Mouse (Mus musculus) limb, embryonic 12.5 days (tissue): ENCODE measurements around the gene Npm1. TPM values are rescaled to one million over a fixed set of nuclear protein-coding genes. Genes with fewer than 3 reads are reported as not detected.
A peak's percentile ranks its signal among the peaks of the same experiment; 100 is the strongest.

Source experiments
- ATAC-seq: fragments of 200-750 bp; cut with Nextera tagmentation; 2 replicates; pipeline ENCODE4 v1.8.0; 2017; ENCODE audit warnings: low read depth, moderate TSS enrichment; ENCODE audit not compliant: insufficient number of reproducible peaks, insufficient read depth, low FRiP score, low TSS enrichment
- H3K27ac ChIP-seq: fragments of 300-500 bp; sonication (generic); 2 replicates; pipeline ENCODE4 v1.5.1; 2016; ENCODE audit warnings: mild to moderate bottlenecking, moderate library complexity
- H3K27me3 ChIP-seq: fragments of 300-500 bp; sonication (generic); 2 replicates; pipeline ENCODE4 v1.6.1; 2016; ENCODE audit warnings: mild to moderate bottlenecking, moderate library complexity
- H3K36me3 ChIP-seq: fragments of 300-500 bp; sonication (generic); 2 replicates; pipeline ENCODE4 v1.6.1; 2016; ENCODE audit warnings: mild to moderate bottlenecking, moderate library complexity
- H3K4me1 ChIP-seq: fragments of 300-500 bp; sonication (generic); replicated peaks from 2 replicates; pipeline ENCODE4 v1.6.1; 2016
- H3K4me2 ChIP-seq: fragments of 300-500 bp; sonication (generic); 2 replicates; pipeline ENCODE4 v1.6.1; 2016; ENCODE audit warnings: mild to moderate bottlenecking, moderate library complexity
- H3K4me3 ChIP-seq: fragments of 300-500 bp; sonication (generic); replicated peaks from 2 replicates; pipeline ENCODE4 v1.5.1; 2016; ENCODE audit warnings: mild to moderate bottlenecking
- H3K9ac ChIP-seq: fragments of 300-500 bp; sonication (generic); replicated peaks from 2 replicates; pipeline ENCODE4 v1.6.1; 2016; ENCODE audit warnings: mild to moderate bottlenecking, moderate library complexity
- H3K9me3 ChIP-seq: fragments of 300-500 bp; sonication (generic); 2 replicates; pipeline ENCODE4 v1.6.1; 2016; ENCODE audit warnings: mild to moderate bottlenecking, moderate library complexity
- WGBS: fragments of 180-500 bp; shearing (Covaris S2); methylation state at CpG from one replicate; pipeline ENCODE4 v1.1.7; 2016; 5-methylcytosine and 5-hydroxymethylcytosine counted together
- polyA plus RNA-seq: library from polyadenylated mRNA; unstranded; fragments of >200 nt; fragmentation: Nextera tagmentation; extraction: Ambion mirVana; gene quantifications from 2 replicates; pipeline ENCODE4 v1.2.1, GENCODE M21; 2016

The Npm1 gene
- polyA plus RNA-seq, 1 experiment from 2014 or later, result 1,112 TPM

- Histone ChIP-seq H3K9me3 (no peaks in the 10 kb centered on the region), H3K4me1 (peaks cover 52% of the 10 kb centered on the region), H3K27me3 (peaks cover 63% of the 10 kb centered on the region), H3K9ac (no peak overlapping the region), H3K36me3 (0 out of 2 replicates have a peak, but pooled peaks cover 3% of the 10 kb centered on the region), H3K4me2 (no peak overlapping the region; the same call in 1 of the 2 replicates), H3K4me3 (no peak overlapping the region), H3K27ac (no peak overlapping the region)
- no peak for ATAC-seq
- 34% methylated on average over 9 of the region's 9 CpGs for whole genome bisulfite sequencing
Measured at GRCm38 (mm10) chr11:33143906-33144305, 19.1 kb downstream of the Npm1 start.

GRCm38 (mm10) chr11:33142801-33143200 is 20.2 kb downstream of the Npm1 start:
- WGBS, result 86% methylated on average over 1 of the region's 1 CpGs
- Histone ChIP-seq H3K27me3 (peaks cover 63% of the 10 kb centered on the region), H3K4me1 (peaks cover 47% of the 10 kb centered on the region), H3K4me2 (no peak overlapping the region), H3K4me3 (no peak overlapping the region), H3K9ac (no peak overlapping the region), H3K9me3 (no peaks in the 10 kb centered on the region), H3K27ac (no peak overlapping the region), H3K36me3 (0 out of 2 replicates have a peak, but pooled peaks cover 3% of the 10 kb centered on the region)
- no peak for ATAC-seq

- H3K4me1 ChIP-seq, result peaks cover 22% of the 10 kb centered on the region
- H3K4me3 ChIP-seq, result no peak overlapping the region
- no peak for ATAC-seq
- no peak overlapping the region for H3K9ac ChIP-seq
- H3K36me3 ChIP-seq, result 0 out of 2 replicates have a peak, but pooled peaks cover 3% of the 10 kb centered on the region
- H3K4me2 ChIP-seq, result no peak overlapping the region
- H3K9me3 ChIP-seq, result no peaks in the 10 kb centered on the region
- peaks cover 36% of the 10 kb centered on the region for H3K27me3 ChIP-seq
- 92% methylated on average over 5 of the region's 5 CpGs for WGBS
- H3K27ac ChIP-seq, result no peak overlapping the region
Measured at GRCm38 (mm10) chr11:33140111-33140460, 22.9 kb downstream of the Npm1 start.

GRCm38 (mm10) chr11:33139458-33140110 is 23.4 kb downstream of the Npm1 start:
- Histone ChIP-seq H3K27me3 (peaks cover 32% of the 10 kb centered on the region), H3K4me2 (no peak overlapping the region), H3K27ac (no peak overlapping the region), H3K36me3 (0 out of 2 replicates have a peak, but pooled peaks cover 3% of the 10 kb centered on the region), H3K4me1 (peaks cover 17% of the 10 kb centered on the region), H3K9ac (no peak overlapping the region), H3K9me3 (no peaks in the 10 kb centered on the region), H3K4me3 (no peak overlapping the region)
- WGBS, result 86% methylated on average over 9 of the region's 9 CpGs
- no peak for ATAC-seq

- 86% methylated on average over 5 of the region's 5 CpGs for WGBS
- no peak overlapping the region for H3K4me2 ChIP-seq
Measured at GRCm38 (mm10) chr11:33138686-33139085, 24.3 kb downstream of the Npm1 start.

GRCm38 (mm10) chr11:33134391-33134986 is 28.5 kb downstream of the Npm1 start:
- ATAC-seq, result no peak
- WGBS, result 93% methylated on average over 8 of the region's 8 CpGs
- H3K9ac ChIP-seq, result no peak overlapping the region
- H3K9me3 ChIP-seq, result no peaks in the 10 kb centered on the region
- no peak overlapping the region for H3K27ac ChIP-seq
- no peak overlapping the region for H3K4me3 ChIP-seq
- no peak overlapping the region for H3K4me2 ChIP-seq
- H3K27me3 ChIP-seq, result peaks cover 2% of the 10 kb centered on the region; the same call in 1 of the 2 replicates
- 0 out of 2 replicates have a peak, but pooled peaks cover 3% of the 10 kb centered on the region for H3K4me1 ChIP-seq
- peaks cover 8% of the 10 kb centered on the region for H3K36me3 ChIP-seq

More at GRCm38 (mm10) chr11:33138686-33139085, 24.3 kb downstream of the Npm1 start:
- H3K9ac ChIP-seq, result no peak overlapping the region
- H3K27ac ChIP-seq, result no peak overlapping the region
- H3K9me3 ChIP-seq, result no peaks in the 10 kb centered on the region
- peaks cover 3% of the 10 kb centered on the region; the same call in 1 of the 2 replicates for H3K36me3 ChIP-seq
- peaks cover 8% of the 10 kb centered on the region for H3K4me1 ChIP-seq
- peaks cover 23% of the 10 kb centered on the region for H3K27me3 ChIP-seq
- no peak overlapping the region for H3K4me3 ChIP-seq
- no peak for ATAC-seq

- H3K9ac ChIP-seq, result no peak overlapping the region
- H3K27me3 ChIP-seq, result no peaks in the 10 kb centered on the region
- H3K9me3 ChIP-seq, result no peaks in the 10 kb centered on the region
- peaks cover 8% of the 10 kb centered on the region for H3K36me3 ChIP-seq
- 67% methylated on average over 8 of the region's 8 CpGs for WGBS
- no peak overlapping the region for H3K4me3 ChIP-seq
- H3K4me2 ChIP-seq, result no peak overlapping the region
- no peak overlapping the region for H3K27ac ChIP-seq
- H3K4me1 ChIP-seq, result 0 out of 2 replicates have a peak, but pooled peaks cover 3% of the 10 kb centered on the region
- ATAC-seq, result no peak
Measured at GRCm38 (mm10) chr11:33132619-33133338, 30.2 kb downstream of the Npm1 start.

- peaks cover 4% of the 10 kb centered on the region for H3K27me3 ChIP-seq
- no peaks in the 10 kb centered on the region for H3K9me3 ChIP-seq
- H3K27ac ChIP-seq, result no peak overlapping the region
- H3K9ac ChIP-seq, result no peak overlapping the region
- no peak overlapping the region for H3K4me3 ChIP-seq
- H3K4me2 ChIP-seq, result no peak overlapping the region
- peaks cover 47% of the 10 kb centered on the region for H3K4me1 ChIP-seq
- ATAC-seq, result no peak
- H3K36me3 ChIP-seq, result no peaks in the 10 kb centered on the region; the same call in none of the 2 replicates
Measured at GRCm38 (mm10) chr11:33127058-33127457, 35.9 kb downstream of the Npm1 start.

- 1% methylated on average over 37 of the region's 37 CpGs for WGBS
- Histone ChIP-seq H3K4me3 (peak overlapping the region; percentile 36), H3K9ac (peak overlapping the region; percentile 56), H3K4me1 (peaks cover 48% of the 10 kb centered on the region), H3K27ac (peak overlapping the region; percentile 42; the same call in 1 of the 2 replicates), H3K9me3 (no peaks in the 10 kb centered on the region), H3K36me3 (peaks cover 7% of the 10 kb centered on the region; the same call in 1 of the 2 replicates), H3K27me3 (peaks cover 4% of the 10 kb centered on the region), H3K4me2 (peak overlapping the region; percentile 66)
- peak; percentile 30; the same call in 1 of the 2 replicates for ATAC-seq
Measured at GRCm38 (mm10) chr11:33122575-33123268, 40.3 kb downstream of the Npm1 start.

- 77% methylated on average over 8 of the region's 8 CpGs for WGBS
- Histone ChIP-seq H3K4me2 (no peak overlapping the region), H3K4me1 (peaks cover 26% of the 10 kb centered on the region), H3K4me3 (no peak overlapping the region), H3K9me3 (no peaks in the 10 kb centered on the region), H3K27me3 (peaks cover 4% of the 10 kb centered on the region), H3K27ac (no peak overlapping the region), H3K9ac (no peak overlapping the region), H3K36me3 (peaks cover 14% of the 10 kb centered on the region; the same call in 1 of the 2 replicates)
- no peak for ATAC-seq
Measured at GRCm38 (mm10) chr11:33119556-33119955, 43.5 kb downstream of the Npm1 start.
